Mouse (Mus musculus) midbrain, embryonic 13.5 days (tissue): Measurements from ENCODE around the gene Vax1. TPM values are rescaled to one million over a fixed set of nuclear protein-coding genes. Genes with fewer than 3 reads are reported as not detected.

ENCODE experiments used
- ATAC-seq: fragments of 200-750 bp; cut with Nextera tagmentation; 2 replicates; pipeline ENCODE4 v1.8.0; 2017; ENCODE audit warnings: mild to moderate bottlenecking, moderate TSS enrichment, moderate library complexity
- H3K27ac ChIP-seq: fragments of 300-500 bp; sonication (generic); 2 replicates; pipeline ENCODE4 v1.5.1; 2015; ENCODE audit warnings: inconsistent platforms, mild to moderate bottlenecking, moderate library complexity
- H3K27me3 ChIP-seq: fragments of 300-500 bp; sonication (generic); 2 replicates; pipeline ENCODE4 v1.6.1; 2015; ENCODE audit warnings: mild to moderate bottlenecking, inconsistent platforms
- H3K36me3 ChIP-seq: fragments of 300-500 bp; sonication (generic); 2 replicates; pipeline ENCODE4 v1.6.1; 2015; ENCODE audit warnings: mild to moderate bottlenecking, inconsistent platforms
- H3K4me1 ChIP-seq: fragments of 300-500 bp; sonication (generic); replicated peaks from 2 replicates; pipeline ENCODE4 v1.6.1; 2015; ENCODE audit warnings: inconsistent platforms
- H3K4me2 ChIP-seq: fragments of 300-500 bp; sonication (generic); replicated peaks from 2 replicates; pipeline ENCODE4 v1.6.1; 2015; ENCODE audit warnings: moderate library complexity, mild to moderate bottlenecking, inconsistent platforms
- H3K4me3 ChIP-seq: fragments of 300-500 bp; sonication (generic); replicated peaks from 2 replicates; pipeline ENCODE4 v1.5.1; 2015; ENCODE audit warnings: mild to moderate bottlenecking, inconsistent platforms
- H3K9ac ChIP-seq: fragments of 300-500 bp; sonication (generic); replicated peaks from 2 replicates; pipeline ENCODE4 v1.6.1; 2015; ENCODE audit warnings: mild to moderate bottlenecking, inconsistent platforms
- H3K9me3 ChIP-seq: fragments of 300-500 bp; sonication (generic); 2 replicates; pipeline ENCODE4 v1.6.1; 2016; ENCODE audit warnings: mild to moderate bottlenecking, inconsistent platforms
- WGBS: fragments of 180-500 bp; shearing (Covaris S2); methylation state at CpG from one replicate; pipeline ENCODE4 v1.1.7; 2015; 5-methylcytosine and 5-hydroxymethylcytosine counted together
- polyA plus RNA-seq: library from polyadenylated mRNA; unstranded; fragments of >200 nt; fragmentation: Nextera tagmentation; extraction: Ambion mirVana; gene quantifications from 2 replicates; pipeline ENCODE4 v1.2.1, GENCODE M21; 2015

Vax1 gene
- polyA plus RNA-seq = 0.32 and 0.40 TPM in 2 replicates

GRCm38 (mm10) chr19:59169936-59170765 is at the start of gene Vax1:
Gene Vax1, minus strand, starts transcription at chr19:59170056.
- Histone ChIP-seq H3K4me3 (peak within 1 kb of the TSS; percentile 31), H3K4me2 (peak within 1 kb of the TSS; percentile 39), H3K9ac (peak within 1 kb of the TSS; percentile 44), H3K27me3 (peaks cover 98% of the 10 kb centered on the region), H3K27ac (0 out of 2 replicates have a peak within 1 kb of the TSS, but pooled peaks have one; percentile 44), H3K9me3 (no peaks in the 10 kb centered on the region), H3K4me1 (peaks cover 39% of the 10 kb centered on the region), H3K36me3 (no peaks in the 10 kb centered on the region)
- under 1% methylated on average over 54 of the region's 54 CpGs for WGBS
- ATAC-seq = no peak

- no peak for ATAC-seq
Measured at GRCm38 (mm10) chr19:59218991-59219390, 49.1 kb upstream of the Vax1 start, which contains the start of gene Kcnk18. Gene Kcnk18, plus strand, starts transcription at chr19:59219214.

GRCm38 (mm10) chr19:59216891-59217290 is 47.0 kb upstream of the Vax1 start:
- Histone ChIP-seq H3K9me3 (no peaks in the 10 kb centered on the region), H3K4me1 (no peaks in the 10 kb centered on the region), H3K9ac (no peak overlapping the region), H3K27ac (no peak overlapping the region), H3K4me2 (no peak overlapping the region), H3K4me3 (no peak overlapping the region), H3K27me3 (peaks cover 26% of the 10 kb centered on the region), H3K36me3 (no peaks in the 10 kb centered on the region)
- 75% methylated on average over 3 of the region's 3 CpGs for WGBS
- ATAC-seq = no peak

More at GRCm38 (mm10) chr19:59218991-59219390, 49.1 kb upstream of the Vax1 start, which contains the start of gene Kcnk18:
- Histone ChIP-seq H3K27ac (no peak within 1 kb of the TSS), H3K36me3 (no peaks in the 10 kb centered on the region), H3K4me2 (no peak within 1 kb of the TSS), H3K9me3 (no peaks in the 10 kb centered on the region), H3K4me1 (no peaks in the 10 kb centered on the region), H3K4me3 (no peak within 1 kb of the TSS), H3K27me3 (peaks cover 24% of the 10 kb centered on the region), H3K9ac (no peak within 1 kb of the TSS)
- 89% methylated on average over 8 of the region's 8 CpGs for WGBS

GRCm38 (mm10) chr19:59208986-59209385 is 39.1 kb upstream of the Vax1 start:
- no peaks in the 10 kb centered on the region for H3K4me1 ChIP-seq
- no peak for ATAC-seq
- H3K4me2 ChIP-seq = no peak overlapping the region
- no peaks in the 10 kb centered on the region for H3K36me3 ChIP-seq
- H3K4me3 ChIP-seq = no peak overlapping the region
- no peak overlapping the region for H3K9ac ChIP-seq
- H3K9me3 ChIP-seq = no peaks in the 10 kb centered on the region
- 63% methylated on average over 2 of the region's 2 CpGs for WGBS
- peaks cover 24% of the 10 kb centered on the region for H3K27me3 ChIP-seq
- no peak overlapping the region for H3K27ac ChIP-seq

- Histone ChIP-seq H3K4me3 (no peak overlapping the region), H3K9ac (no peak overlapping the region), H3K27ac (no peak overlapping the region), H3K9me3 (no peaks in the 10 kb centered on the region), H3K4me1 (no peaks in the 10 kb centered on the region), H3K36me3 (no peaks in the 10 kb centered on the region), H3K4me2 (no peak overlapping the region), H3K27me3 (peaks cover 22% of the 10 kb centered on the region)
- 0 out of 2 replicates have a peak, but pooled peaks have one; percentile 27 for ATAC-seq
- WGBS = 28% methylated on average over 5 of the region's 5 CpGs
Measured at GRCm38 (mm10) chr19:59208475-59208874, 38.6 kb upstream of the Vax1 start.

GRCm38 (mm10) chr19:59198161-59198560 is 28.3 kb upstream of the Vax1 start:
- ATAC-seq = no peak
- no peak overlapping the region for H3K9ac ChIP-seq
- H3K4me2 ChIP-seq = no peak overlapping the region
- no peak overlapping the region for H3K4me3 ChIP-seq
- H3K4me1 ChIP-seq = peaks cover 5% of the 10 kb centered on the region; the same call in 1 of the 2 replicates
- H3K27ac ChIP-seq = no peak overlapping the region
- H3K9me3 ChIP-seq = no peaks in the 10 kb centered on the region
- peaks cover 58% of the 10 kb centered on the region for H3K27me3 ChIP-seq
- 40% methylated on average over 7 of the region's 7 CpGs for WGBS
- H3K36me3 ChIP-seq = no peaks in the 10 kb centered on the region

GRCm38 (mm10) chr19:59196111-59196666 is 26.3 kb upstream of the Vax1 start:
- Histone ChIP-seq H3K27ac (no peak overlapping the region), H3K36me3 (no peaks in the 10 kb centered on the region), H3K9ac (no peak overlapping the region), H3K4me2 (no peak overlapping the region), H3K27me3 (peaks cover 78% of the 10 kb centered on the region), H3K4me1 (peaks cover 5% of the 10 kb centered on the region; the same call in 1 of the 2 replicates), H3K4me3 (no peak overlapping the region), H3K9me3 (no peaks in the 10 kb centered on the region)
- WGBS = 2% methylated on average over 15 of the region's 15 CpGs
- ATAC-seq = peak; percentile 86

GRCm38 (mm10) chr19:59195181-59195770 is 25.4 kb upstream of the Vax1 start:
- Histone ChIP-seq H3K36me3 (no peaks in the 10 kb centered on the region), H3K4me2 (no peak overlapping the region), H3K9me3 (no peaks in the 10 kb centered on the region), H3K4me1 (peaks cover 5% of the 10 kb centered on the region; the same call in 1 of the 2 replicates), H3K27me3 (peaks cover 87% of the 10 kb centered on the region), H3K9ac (no peak overlapping the region), H3K4me3 (no peak overlapping the region), H3K27ac (no peak overlapping the region)
- WGBS = 7% methylated on average over 9 of the region's 9 CpGs
- no peak for ATAC-seq

- H3K4me3 ChIP-seq = peak overlapping the region; percentile 16
Measured at GRCm38 (mm10) chr19:59193986-59194820, 24.3 kb upstream of the Vax1 start.

GRCm38 (mm10) chr19:59193456-59193855 is 23.6 kb upstream of the Vax1 start:
- Histone ChIP-seq H3K9ac (no peak overlapping the region), H3K4me2 (0 out of 2 replicates have a peak overlapping the region, but pooled peaks have one; percentile 34), H3K9me3 (no peaks in the 10 kb centered on the region), H3K27ac (no peak overlapping the region), H3K4me3 (peak overlapping the region; percentile 16; the same call in 1 of the 2 replicates), H3K4me1 (peaks cover 5% of the 10 kb centered on the region; the same call in 1 of the 2 replicates), H3K27me3 (peaks cover 96% of the 10 kb centered on the region), H3K36me3 (no peaks in the 10 kb centered on the region)
- 1% methylated on average over 10 of the region's 10 CpGs for WGBS
- no peak for ATAC-seq

More at GRCm38 (mm10) chr19:59193986-59194820, 24.3 kb upstream of the Vax1 start:
- Histone ChIP-seq H3K9ac (no peak overlapping the region), H3K27me3 (peaks cover 94% of the 10 kb centered on the region), H3K4me1 (peaks cover 5% of the 10 kb centered on the region; the same call in 1 of the 2 replicates), H3K36me3 (no peaks in the 10 kb centered on the region), H3K9me3 (no peaks in the 10 kb centered on the region), H3K4me2 (peak overlapping the region; percentile 34), H3K27ac (no peak overlapping the region)
- WGBS = 1% methylated on average over 49 of the region's 50 CpGs
- no peak for ATAC-seq

GRCm38 (mm10) chr19:59192491-59192890 is 22.6 kb upstream of the Vax1 start:
- peaks cover 5% of the 10 kb centered on the region; the same call in 1 of the 2 replicates for H3K4me1 ChIP-seq
- no peak for ATAC-seq
- 7% methylated on average over 2 of the region's 2 CpGs for WGBS
- no peak overlapping the region for H3K4me3 ChIP-seq
- H3K4me2 ChIP-seq = no peak overlapping the region
- no peak overlapping the region for H3K27ac ChIP-seq
- H3K27me3 ChIP-seq = peaks cover 96% of the 10 kb centered on the region
- no peaks in the 10 kb centered on the region for H3K36me3 ChIP-seq
- H3K9me3 ChIP-seq = no peaks in the 10 kb centered on the region
- H3K9ac ChIP-seq = no peak overlapping the region
